ENCODE assay signal across 10 mouse cellular contexts in the genomic region with DNA sequence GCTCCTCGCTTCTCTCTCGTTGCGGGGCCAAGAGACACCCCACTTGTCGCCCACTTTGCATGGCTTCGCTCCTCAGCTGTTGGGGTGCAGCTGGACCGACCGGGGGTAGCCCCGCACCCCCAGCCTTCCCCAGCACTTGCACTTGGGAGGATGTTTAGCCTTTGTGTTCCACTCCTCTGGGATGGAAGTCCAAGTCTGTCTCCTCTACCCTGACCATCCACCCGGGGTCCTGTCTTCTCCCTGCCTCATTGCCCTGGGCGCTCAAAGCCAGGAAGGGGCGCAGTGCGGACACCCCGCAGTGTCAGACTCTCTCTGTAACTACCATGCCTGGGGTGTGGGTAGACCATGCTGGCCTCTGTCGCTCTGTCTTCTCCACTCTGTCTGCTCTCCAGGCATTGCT. TPM values are rescaled to one million over a fixed set of nuclear protein-coding genes. Genes with fewer than 3 reads are reported as not detected.
A peak's percentile ranks its signal among the peaks of the same experiment; 100 is the strongest.
DNase-seq lines count a peak whose midpoint lies in the region; ATAC-seq and TF ChIP-seq lines count a peak whose summit lies in the region.
"Had no signal": no experiment of that assay in that cellular context is flagged by ENCODE, and none has a peak within 500 bp of the region (broad histone marks: within the 10 kb centered on the region; RNA-seq: fewer than 3 reads in every experiment).

No protein-coding gene starts in this region.

- peak overlapping the region; percentile 45 for H3K4me3 ChIP-seq in heart, embryonic 11.5 days (ENCODE audit: low read depth, low read length)
- H3K4me3 ChIP-seq in ES-E14 (ENCODE audit: insufficient read depth in 1 of 2, low read depth in 1 of 2, low read length in 2 of 2, poor library complexity in 1 of 2, severe bottlenecking in 1 of 2): peak overlapping the region; percentile 40 to 55; a peak in 3 of 4 replicates
- H3K4me3 ChIP-seq in hindbrain, embryonic 11.5 days (ENCODE audit: low read depth, low read length): peak overlapping the region; percentile 49
- peak overlapping the region; percentile 76 for H3K4me3 ChIP-seq in midbrain, embryonic 10.5 days

- 0 out of 2 replicates have a peak, but pooled peaks cover 5% of the 10 kb centered on the region for H3K4me1 ChIP-seq in heart, embryonic 11.5 days (ENCODE audit: control insufficient read depth, insufficient read depth, low read length)
- no peaks in the 10 kb centered on the region for H3K4me1 ChIP-seq in ES-E14 (ENCODE audit: control insufficient read depth in 2 of 2, insufficient read depth in 2 of 2, low read length in 2 of 2, poor library complexity in 1 of 2)
- H3K4me1 ChIP-seq in hindbrain, embryonic 11.5 days (replicated peaks; ENCODE audit: control insufficient read depth, insufficient read depth, low read length): peaks cover 4% of the 10 kb centered on the region; the same call in 1 of the 2 replicates
- peaks cover 10% of the 10 kb centered on the region for H3K4me1 ChIP-seq in midbrain, embryonic 10.5 days

- no peaks in the 10 kb centered on the region for H3K36me3 ChIP-seq in heart, embryonic 11.5 days (ENCODE audit: control insufficient read depth, insufficient read depth, low read length)
- H3K36me3 ChIP-seq in ES-E14 (ENCODE audit: control insufficient read depth, insufficient read depth, low read length, poor library complexity, severe bottlenecking): no peaks in the 10 kb centered on the region
- H3K36me3 ChIP-seq in hindbrain, embryonic 11.5 days (ENCODE audit: control insufficient read depth, insufficient read depth, low read length): no peaks in the 10 kb centered on the region
- no peaks in the 10 kb centered on the region for H3K36me3 ChIP-seq in midbrain, embryonic 10.5 days

- H3K4me2 ChIP-seq in heart, embryonic 11.5 days: peak overlapping the region; percentile 87
- H3K4me2 ChIP-seq in hindbrain, embryonic 11.5 days (replicated peaks; ENCODE audit: low read depth, low read length): peak overlapping the region; percentile 99

- no peaks in the 10 kb centered on the region for H3K9me3 ChIP-seq in heart, embryonic 11.5 days (replicated peaks; ENCODE audit: control insufficient read depth, low read length)
- H3K9me3 ChIP-seq in ES-E14 (ENCODE audit: control insufficient read depth, insufficient read depth, low read depth, low read length): no peaks in the 10 kb centered on the region
- no peaks in the 10 kb centered on the region for H3K9me3 ChIP-seq in hindbrain, embryonic 11.5 days (ENCODE audit: control insufficient read depth, low read length)
- H3K9me3 ChIP-seq in midbrain, embryonic 10.5 days (replicated peaks): no peaks in the 10 kb centered on the region

- WGBS in heart, embryonic 11.5 days (ENCODE audit: insufficient replicate concordance): 16% methylated on average over 13 of the region's 14 CpGs
- 18% methylated on average over 10 of the region's 14 CpGs for WGBS in hindbrain, embryonic 11.5 days
- WGBS in midbrain, embryonic 10.5 days: 13% methylated on average over 14 of the region's 14 CpGs

- ATAC-seq in heart, embryonic 11.5 days (replicated peaks; ENCODE audit: insufficient number of reproducible peaks, low FRiP score, low TSS enrichment): 0 out of 2 replicates have a peak, but pooled peaks have one; percentile 22
- peak; percentile 63 for ATAC-seq in hindbrain, embryonic 11.5 days (ENCODE audit: low FRiP score)
- ATAC-seq in megakaryocyte-erythroid progenitor cell, adult 5-6 weeks (replicated peaks; ENCODE audit: low FRiP score, low TSS enrichment, poor library complexity, severe bottlenecking): no peak

- H3K27ac ChIP-seq in heart, embryonic 11.5 days (ENCODE audit: low read depth, low read length): no peak overlapping the region
- no peak overlapping the region for H3K27ac ChIP-seq in ES-E14 (ENCODE audit: insufficient read depth, low read depth, low read length, poor library complexity, severe bottlenecking)
- H3K27ac ChIP-seq in hindbrain, embryonic 11.5 days (ENCODE audit: low read depth, low read length): no peak overlapping the region
- H3K27ac ChIP-seq in midbrain, embryonic 10.5 days (replicated peaks): peak overlapping the region; percentile 70

- in situ Hi-C loops in ES-E14 (cut with MboI; ENCODE audit: low sequenced_read_pairs in 2 of 2, unreplicated experiment in 2 of 2): no loop called here

- peaks cover 25% of the 10 kb centered on the region for H3K27me3 ChIP-seq in heart, embryonic 11.5 days (ENCODE audit: control insufficient read depth, insufficient read depth, low read length)
- H3K27me3 ChIP-seq in hindbrain, embryonic 11.5 days (ENCODE audit: control insufficient read depth, insufficient read depth, low read length): peaks cover 3% of the 10 kb centered on the region; the same call in 1 of the 2 replicates
- H3K27me3 ChIP-seq in midbrain, embryonic 10.5 days (ENCODE audit: low read depth, poor library complexity, severe bottlenecking): peaks cover 35% of the 10 kb centered on the region

- peak overlapping the region; percentile 39; the same call in 1 of the 2 replicates for H3K9ac ChIP-seq in heart, embryonic 11.5 days (ENCODE audit: low read depth, low read length)
- H3K9ac ChIP-seq in ES-E14 (ENCODE audit: insufficient read depth, low read depth, low read length, poor library complexity, severe bottlenecking): no peak overlapping the region
- H3K9ac ChIP-seq in hindbrain, embryonic 11.5 days (ENCODE audit: low read depth, low read length): peak overlapping the region; percentile 56

- no peak for DNase-seq in heart, adult 18-20 months
- DNase-seq in ES-E14 (ENCODE audit: low read depth, low spot score): no peak
- peak; percentile 18 for DNase-seq in hindbrain, embryonic 11.5 days (ENCODE audit: low spot score)
- DNase-seq in midbrain, embryonic 10.5 days (ENCODE audit: low spot score): no peak
- no peak for DNase-seq in adrenal gland, postnatal 14 days
- DNase-seq in urinary bladder, postnatal 36 days (ENCODE audit: low spot score in 2 of 2): no peak
- DNase-seq: heart, postnatal 14 days had no signal

TF ChIP-seq in ES-E14, 5 proteins besides CTCF, POLR2A, EP300 and RAD21:
- TF ChIP-seq MAFK (IDR thresholded peaks at IDR 0.05; ENCODE audit: insufficient read depth, low read depth, low read length): no peak
- TF ChIP-seq ZC3H11A (IDR thresholded peaks at IDR 0.05; ENCODE audit: borderline replicate concordance, low read depth, low read length): no peak
- no peak for TF ChIP-seq ZNF384 (IDR thresholded peaks at IDR 0.05; ENCODE audit: low read depth, low read length)
- no peak for TF ChIP-seq HCFC1 (IDR thresholded peaks at IDR 0.05; ENCODE audit: borderline replicate concordance, insufficient read depth, low read length)
- TF ChIP-seq CHD2 (IDR thresholded peaks at IDR 0.05; ENCODE audit: low read depth, low read length): no peak

RNA-seq across cellular contexts. Expression of gene L3mbtl4, which starts 0.4 kb away (rescaled TPM):
- 0.15 TPM in 1 of 2 replicates, not detected in the other for polyA plus RNA-seq in heart, embryonic 11.5 days (2014; fragmentation: Nextera tagmentation; extraction: Ambion mirVana)
- total RNA-seq in heart, adult 18-20 months (2021): under 1 TPM in 1 of 2 experiments, not detected in 1; 0.15 TPM
- total RNA-seq in ES-E14 (2012; rRNA removed): not detected in 2 replicates
- 0.14 TPM in 1 of 2 replicates, not detected in the other for polyA plus RNA-seq in hindbrain, embryonic 11.5 days (2014; fragmentation: Nextera tagmentation; extraction: Ambion mirVana)
- polyA plus RNA-seq in midbrain, embryonic 10.5 days (2016; fragmentation: Nextera tagmentation; extraction: Ambion mirVana): 0.09 and 0.17 TPM in 2 replicates
- total RNA-seq in adrenal gland, postnatal 14 days (2021): 0.37 and 0.79 TPM in 2 replicates
- not detected in 2 replicates for total RNA-seq in megakaryocyte-erythroid progenitor cell, adult 5-6 weeks (2014; fragmentation: Nextera tagmentation)
- total RNA-seq in megakaryocyte-erythroid progenitor cell, adult 5-6 weeks (2017): not detected in 2 replicates
- total RNA-seq: heart, postnatal 14 days; neutrophil, adult 5-6 weeks had no signal
